Mouse (Mus musculus): ENCODE results near the gene Rnf207. TPM values are rescaled to one million over a fixed set of nuclear protein-coding genes. Genes with fewer than 3 reads are reported as not detected.

Gene Rnf207
- polyA plus RNA-seq, 1 experiment = 0.22 TPM

DNA sequence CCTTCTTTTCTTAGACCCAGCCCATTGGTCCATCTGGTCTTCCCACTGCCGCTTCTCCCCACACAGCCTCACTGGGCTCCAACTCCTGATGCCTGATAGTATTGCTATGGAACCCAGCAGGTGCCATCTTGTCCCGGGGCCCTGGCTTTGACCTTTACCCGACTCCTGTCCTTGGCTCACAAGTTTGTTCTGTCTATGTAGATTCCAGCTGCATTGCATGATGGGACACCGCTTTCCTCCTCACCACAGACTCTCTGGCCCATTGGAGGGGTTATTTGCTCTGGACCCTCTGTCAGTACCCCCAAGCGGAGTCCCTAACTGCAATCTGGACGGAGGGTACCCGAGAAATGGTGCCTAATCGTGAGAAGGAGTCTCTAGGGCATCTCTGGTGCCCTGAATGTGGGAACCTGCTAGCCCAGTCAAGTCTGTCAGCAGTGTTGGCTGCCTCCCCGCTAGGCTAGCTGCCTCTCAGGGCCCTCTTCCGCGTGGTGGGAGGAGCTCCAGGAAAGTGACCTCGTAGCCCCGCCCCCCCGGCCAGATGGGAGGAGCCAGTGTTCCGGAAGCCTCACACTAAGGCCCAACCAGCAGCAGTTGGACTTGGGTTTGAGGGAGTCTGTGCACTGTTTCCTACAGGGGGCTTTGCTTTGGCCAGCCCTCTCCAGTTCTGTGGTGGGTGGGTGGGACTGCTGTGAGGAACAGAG, 21.9 kb upstream of the Rnf207 start:
- peak overlapping the region; percentile 73 for H3K4me3 ChIP-seq (ENCODE audit: control insufficient read depth, low read depth, low read length)
- H3K27ac ChIP-seq (ENCODE audit: control insufficient read depth, insufficient read depth, low read depth, low read length) = peak overlapping the region; percentile 56
- H3K27me3 ChIP-seq (ENCODE audit: control insufficient read depth, insufficient read depth, low read length) = no peaks in the 10 kb centered on the region; the same call in 1 of the 2 replicates

DNA sequence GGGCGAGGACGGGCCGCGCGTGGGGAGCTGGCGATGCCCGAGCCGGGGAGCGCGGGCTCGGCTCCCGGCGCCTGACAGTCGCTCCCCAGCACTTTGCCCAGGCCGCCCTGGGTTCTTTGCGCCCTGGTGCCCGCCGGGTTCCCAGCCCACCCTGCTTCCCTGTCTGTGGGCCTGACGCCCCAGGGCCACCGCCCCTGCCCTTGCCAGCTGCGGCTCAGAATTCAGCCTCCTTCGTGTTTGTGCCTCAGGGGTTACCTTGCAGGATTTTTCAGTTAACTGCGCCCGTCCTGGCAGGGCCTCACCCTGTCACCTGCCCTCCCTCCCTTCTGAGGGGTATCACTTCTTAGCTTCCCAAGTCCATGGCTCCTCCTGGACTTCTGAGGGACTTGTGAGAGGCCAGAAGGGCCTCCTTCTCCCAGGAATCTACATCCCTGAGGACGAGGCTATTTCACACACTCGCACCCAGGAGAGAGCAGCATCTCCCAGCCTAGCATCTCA, 20.5 kb upstream of the Rnf207 start:
- Histone ChIP-seq H3K27me3 (ENCODE audit: control insufficient read depth, insufficient read depth, low read length) (no peaks in the 10 kb centered on the region; the same call in 1 of the 2 replicates), H3K4me3 (ENCODE audit: control insufficient read depth, low read depth, low read length) (peak overlapping the region; percentile 73), H3K36me3 (ENCODE audit: control insufficient read depth, insufficient read depth, low read length) (no peaks in the 10 kb centered on the region), H3K27ac (ENCODE audit: control insufficient read depth, insufficient read depth, low read depth, low read length) (peak overlapping the region; percentile 23; the same call in 1 of the 2 replicates), H3K4me1 (ENCODE audit: control insufficient read depth, insufficient read depth, low read length) (peaks cover 19% of the 10 kb centered on the region)
- no peak; the same call in 1 of the 2 replicates for TF ChIP-seq POLR2A (IDR thresholded peaks at IDR 0.05; ENCODE audit: control insufficient read depth, low read depth, low read length)
- no peak for TF ChIP-seq CTCF (IDR thresholded peaks at IDR 0.05; ENCODE audit: control insufficient read depth, insufficient read depth, insufficient replicate concordance, low read depth, low read length)

More for the DNA sequence above, 21.9 kb upstream of the Rnf207 start:
- peaks cover 25% of the 10 kb centered on the region for H3K4me1 ChIP-seq (ENCODE audit: control insufficient read depth, insufficient read depth, low read length)
- H3K36me3 ChIP-seq (ENCODE audit: control insufficient read depth, insufficient read depth, low read length) = no peaks in the 10 kb centered on the region
- TF ChIP-seq CTCF (IDR thresholded peaks at IDR 0.05; ENCODE audit: control insufficient read depth, insufficient read depth, insufficient replicate concordance, low read depth, low read length) = no peak
- TF ChIP-seq POLR2A (IDR thresholded peaks at IDR 0.05; ENCODE audit: control insufficient read depth, low read depth, low read length) = no peak

DNA sequence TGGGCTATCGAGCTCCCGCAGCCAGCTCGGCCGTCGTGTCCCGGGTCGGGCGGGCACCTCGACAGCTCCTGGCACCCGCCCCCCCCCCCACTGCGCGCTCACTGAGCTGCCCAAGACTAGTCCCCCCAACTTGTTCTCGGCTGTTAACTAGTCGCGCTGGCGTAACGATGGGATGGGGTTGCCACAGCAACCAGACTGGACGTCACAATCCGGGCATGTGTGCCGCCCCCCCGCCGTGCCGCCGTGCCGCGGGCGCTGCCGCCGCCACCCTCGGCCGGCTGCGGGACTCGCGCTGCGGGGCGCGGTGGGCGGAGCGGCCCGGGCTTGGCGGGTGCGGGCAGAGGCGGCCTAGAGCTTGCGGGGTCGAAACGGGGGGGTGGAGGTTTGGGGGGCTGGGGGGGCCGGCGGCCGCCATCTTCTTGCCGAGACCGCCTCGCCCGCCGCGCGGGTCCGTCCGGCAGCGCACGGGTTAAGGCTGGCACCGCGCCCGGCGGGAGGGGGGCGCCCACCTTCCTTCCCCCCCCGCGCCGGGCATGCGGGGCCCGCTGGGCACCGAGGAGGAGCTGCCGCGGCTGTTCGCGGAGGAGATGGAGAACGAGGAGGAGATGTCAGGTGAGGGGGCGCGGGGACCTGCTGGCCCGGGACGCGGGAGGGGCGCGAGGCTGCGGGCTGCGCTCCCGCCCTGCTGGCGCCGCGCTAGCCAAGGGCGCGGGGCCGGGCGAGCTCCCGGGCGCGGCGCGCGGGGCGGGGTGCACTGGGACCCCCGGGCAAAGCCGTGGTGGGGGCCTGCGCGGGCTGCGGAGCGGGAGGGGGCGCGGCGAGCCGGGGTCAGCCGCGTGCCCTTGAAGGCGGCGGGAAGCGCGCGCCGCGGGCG, 19.9 kb upstream of the Rnf207 start, which contains the start of gene Chd5:
Chd5 (plus strand) TSS at position 233 of the 874 bp plus-strand sequence.
- Histone ChIP-seq H3K4me1 (ENCODE audit: control insufficient read depth, insufficient read depth, low read length) (peaks cover 19% of the 10 kb centered on the region), H3K36me3 (ENCODE audit: control insufficient read depth, insufficient read depth, low read length) (no peaks in the 10 kb centered on the region), H3K27me3 (ENCODE audit: control insufficient read depth, insufficient read depth, low read length) (no peaks in the 10 kb centered on the region; the same call in 1 of the 2 replicates), H3K27ac (ENCODE audit: control insufficient read depth, insufficient read depth, low read depth, low read length) (peak within 1 kb of the TSS; percentile 84), H3K4me3 (ENCODE audit: control insufficient read depth, low read depth, low read length) (peak within 1 kb of the TSS; percentile 84)
- peak; percentile 68; the same call in 1 of the 2 replicates for TF ChIP-seq POLR2A (IDR thresholded peaks at IDR 0.05; ENCODE audit: control insufficient read depth, low read depth, low read length)
- TF ChIP-seq CTCF (IDR thresholded peaks at IDR 0.05; ENCODE audit: control insufficient read depth, insufficient read depth, insufficient replicate concordance, low read depth, low read length) = no peak

DNA sequence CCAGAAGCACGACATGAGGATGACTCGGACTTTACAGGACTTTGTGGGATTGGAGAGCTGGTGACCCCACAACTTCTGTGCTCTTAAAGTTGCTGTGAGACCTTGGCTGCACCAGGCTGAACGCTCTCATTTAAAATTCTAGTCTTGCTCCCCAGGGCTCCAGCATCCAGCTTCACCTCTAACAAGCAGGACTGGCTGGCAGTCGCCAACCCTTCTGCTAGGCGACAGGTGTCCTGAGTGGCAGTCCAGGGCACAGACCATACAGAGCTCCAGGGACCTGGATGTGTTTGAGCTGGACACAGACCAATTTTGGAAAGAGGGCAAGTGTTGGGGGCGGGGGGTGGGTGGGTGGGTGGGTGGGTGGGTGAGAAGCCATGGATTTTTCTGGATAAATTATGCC, 19.0 kb upstream of the Rnf207 start:
- H3K36me3 ChIP-seq (ENCODE audit: control insufficient read depth, insufficient read depth, low read length) = no peaks in the 10 kb centered on the region; the same call in 1 of the 2 replicates
- H3K4me1 ChIP-seq (ENCODE audit: control insufficient read depth, insufficient read depth, low read length) = peaks cover 19% of the 10 kb centered on the region
- H3K4me3 ChIP-seq (ENCODE audit: control insufficient read depth, low read depth, low read length) = peak overlapping the region; percentile 84
- no peak overlapping the region for H3K27ac ChIP-seq (ENCODE audit: control insufficient read depth, insufficient read depth, low read depth, low read length)
- TF ChIP-seq POLR2A (IDR thresholded peaks at IDR 0.05; ENCODE audit: control insufficient read depth, low read depth, low read length) (no peak), CTCF (IDR thresholded peaks at IDR 0.05; ENCODE audit: control insufficient read depth, insufficient read depth, insufficient replicate concordance, low read depth, low read length) (no peak)
- no peaks in the 10 kb centered on the region; the same call in 1 of the 2 replicates for H3K27me3 ChIP-seq (ENCODE audit: control insufficient read depth, insufficient read depth, low read length)

DNA sequence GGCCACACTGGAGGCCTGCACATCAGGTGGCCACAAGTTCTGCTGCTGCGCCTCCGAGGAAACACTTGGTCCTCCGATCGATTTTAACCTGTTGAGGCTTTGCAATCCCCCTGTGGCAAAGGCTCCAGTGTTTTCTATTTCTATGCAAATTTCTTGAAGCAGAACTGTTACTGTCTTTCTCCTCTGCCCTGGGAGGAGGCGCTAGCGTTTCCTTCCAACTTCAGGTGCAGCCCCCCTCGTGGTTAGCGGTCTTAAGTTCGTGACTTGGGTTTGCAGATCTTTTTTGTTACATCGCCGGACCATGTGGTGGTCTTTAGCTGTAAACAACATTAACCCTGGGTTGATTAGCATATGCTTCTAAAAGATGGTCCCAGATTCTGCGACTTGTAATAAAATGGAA, 14.8 kb upstream of the Rnf207 start:
- no peaks in the 10 kb centered on the region; the same call in 1 of the 2 replicates for H3K36me3 ChIP-seq (ENCODE audit: control insufficient read depth, insufficient read depth, low read length)
- H3K4me3 ChIP-seq (ENCODE audit: control insufficient read depth, low read depth, low read length) = no peak overlapping the region
- TF ChIP-seq CTCF (IDR thresholded peaks at IDR 0.05; ENCODE audit: control insufficient read depth, insufficient read depth, insufficient replicate concordance, low read depth, low read length) (no peak), POLR2A (IDR thresholded peaks at IDR 0.05; ENCODE audit: control insufficient read depth, low read depth, low read length) (no peak)

DNA sequence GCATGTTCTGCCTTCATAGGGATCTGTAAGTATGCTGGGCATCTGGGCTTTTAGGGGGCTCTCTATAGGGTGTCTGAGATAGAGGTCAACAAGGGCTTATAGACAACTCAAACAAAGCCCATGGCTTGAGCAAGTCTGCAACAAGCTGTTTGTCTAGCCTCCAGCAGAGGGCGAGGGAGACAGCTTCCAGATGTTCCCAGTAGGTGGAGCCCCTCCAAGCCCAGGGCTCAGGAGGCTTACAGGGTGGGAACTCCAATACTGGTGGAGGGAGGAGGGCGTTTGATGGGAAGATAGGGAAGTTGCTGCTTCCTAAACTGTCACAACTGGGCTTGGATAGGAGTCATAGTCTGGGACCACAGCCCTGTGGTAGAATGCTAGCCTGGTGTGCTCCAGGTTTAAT, 14.2 kb upstream of the Rnf207 start:
- Histone ChIP-seq H3K36me3 (ENCODE audit: control insufficient read depth, insufficient read depth, low read length) (no peaks in the 10 kb centered on the region; the same call in 1 of the 2 replicates), H3K4me1 (ENCODE audit: control insufficient read depth, insufficient read depth, low read length) (no peaks in the 10 kb centered on the region), H3K4me3 (ENCODE audit: control insufficient read depth, low read depth, low read length) (no peak overlapping the region), H3K27me3 (ENCODE audit: control insufficient read depth, insufficient read depth, low read length) (no peaks in the 10 kb centered on the region), H3K27ac (ENCODE audit: control insufficient read depth, insufficient read depth, low read depth, low read length) (no peak overlapping the region)
- TF ChIP-seq CTCF (IDR thresholded peaks at IDR 0.05; ENCODE audit: control insufficient read depth, insufficient read depth, insufficient replicate concordance, low read depth, low read length) (peak; percentile 81; the same call in 1 of the 2 replicates), POLR2A (IDR thresholded peaks at IDR 0.05; ENCODE audit: control insufficient read depth, low read depth, low read length) (no peak)

More for the DNA sequence above, 14.8 kb upstream of the Rnf207 start:
- no peak overlapping the region for H3K27ac ChIP-seq (ENCODE audit: control insufficient read depth, insufficient read depth, low read depth, low read length)
- no peaks in the 10 kb centered on the region for H3K27me3 ChIP-seq (ENCODE audit: control insufficient read depth, insufficient read depth, low read length)
- peaks cover 4% of the 10 kb centered on the region; the same call in 1 of the 2 replicates for H3K4me1 ChIP-seq (ENCODE audit: control insufficient read depth, insufficient read depth, low read length)
